Mouse (Mus musculus) embryonic fibroblast, embryonic 13.5 days (primary cell): ENCODE results near the gene Usp42.

Experiments used
- CTCF ChIP-seq: IDR thresholded peaks from 2 replicates; pipeline ENCODE4 v1.5.1; 2011; ENCODE audit warnings: mild to moderate bottlenecking, control low read depth, low read length, moderate library complexity, borderline replicate concordance; ENCODE audit not compliant: insufficient read depth
- POLR2A ChIP-seq: IDR thresholded peaks from 2 replicates; pipeline ENCODE4 v1.6.1; 2011; ENCODE audit warnings: low read depth, mild to moderate bottlenecking, control low read depth, low read length, moderate library complexity

DNA sequence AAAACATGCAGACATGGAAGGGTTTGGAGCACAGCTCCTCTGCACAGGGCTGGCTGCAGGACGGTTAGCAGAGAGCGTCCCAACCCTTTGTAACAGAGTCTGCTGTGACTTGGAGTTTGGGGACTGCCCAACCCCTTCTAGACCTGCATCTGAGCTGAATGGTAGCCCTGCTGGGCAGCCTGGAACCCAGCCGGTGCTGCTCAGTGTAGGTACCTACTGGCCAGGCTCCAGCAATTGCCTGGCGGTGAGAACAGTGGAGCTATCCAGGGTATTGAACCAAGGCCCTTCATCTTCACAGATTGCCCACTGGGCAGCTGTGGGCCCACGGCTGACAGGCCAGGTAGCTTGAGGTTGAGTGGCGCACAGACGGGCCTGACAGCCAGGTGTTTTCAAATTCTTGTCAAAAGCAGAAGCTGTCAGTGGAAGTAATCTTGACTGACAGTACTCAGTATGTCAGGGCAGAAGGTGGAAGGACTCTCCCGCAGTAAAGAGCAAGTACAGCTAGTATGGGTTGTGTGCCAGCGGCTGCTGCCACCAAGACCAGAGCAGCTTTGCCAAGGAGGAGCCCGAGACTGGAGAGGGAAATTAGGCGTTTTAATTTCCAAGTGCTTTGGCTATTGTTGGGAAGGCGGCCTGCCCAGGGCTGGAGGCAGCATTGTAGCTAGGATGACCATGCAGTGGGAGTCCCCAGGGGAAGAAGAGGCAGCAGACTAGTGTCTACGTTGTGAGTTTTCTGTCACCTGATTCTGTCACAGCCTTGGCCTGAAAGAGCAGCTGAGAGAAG is 27.0 kb downstream of the Usp42 start:
- TF ChIP-seq POLR2A = no peak
- no peak for TF ChIP-seq CTCF
